Mouse (Mus musculus) right cerebral cortex, postnatal 4 days (tissue): ENCODE results near the gene Tigit.

ENCODE experiments used
- DNase-seq: peaks from one replicate; pipeline ENCODE4 v3.0.0-alpha.2; 2022

The Tigit gene

GRCm38 (mm10) chr16:43663978-43664579, at the start of gene Tigit:
Gene Tigit, minus strand, starts transcription at chr16:43664146.
- DNase-seq = no peak

- DNase-seq = no peak
These were observed 47.4 kb upstream of the Tigit start for GRCm38 (mm10) chr16:43711361-43711760.

- no peak for DNase-seq
These were observed 46.7 kb upstream of the Tigit start for GRCm38 (mm10) chr16:43710651-43711050.

GRCm38 (mm10) chr16:43710134-43710475, 46.2 kb upstream of the Tigit start:
- DNase-seq = no peak

- no peak for DNase-seq
These were observed 45.6 kb upstream of the Tigit start for GRCm38 (mm10) chr16:43709432-43710133.

- DNase-seq = no peak
These were observed 45.1 kb upstream of the Tigit start for GRCm38 (mm10) chr16:43709062-43709413.

- DNase-seq = no peak
These were observed 44.6 kb upstream of the Tigit start for GRCm38 (mm10) chr16:43708335-43709061.

- DNase-seq = no peak
These were observed 38.0 kb upstream of the Tigit start for GRCm38 (mm10) chr16:43701765-43702504.

GRCm38 (mm10) chr16:43700575-43700974, 36.6 kb upstream of the Tigit start:
- DNase-seq = no peak

GRCm38 (mm10) chr16:43698735-43699649, 35.0 kb upstream of the Tigit start:
- no peak for DNase-seq

GRCm38 (mm10) chr16:43697772-43698171, 33.8 kb upstream of the Tigit start:
- no peak for DNase-seq

GRCm38 (mm10) chr16:43695852-43696251, 31.9 kb upstream of the Tigit start:
- no peak for DNase-seq

- DNase-seq = no peak
These were observed 30.2 kb upstream of the Tigit start for GRCm38 (mm10) chr16:43694104-43694503.

GRCm38 (mm10) chr16:43692611-43693010, 28.7 kb upstream of the Tigit start:
- no peak for DNase-seq

GRCm38 (mm10) chr16:43691741-43692140, 27.8 kb upstream of the Tigit start:
- no peak for DNase-seq

- DNase-seq = no peak
These were observed 27.0 kb upstream of the Tigit start for GRCm38 (mm10) chr16:43690912-43691311.

GRCm38 (mm10) chr16:43690211-43690690, 26.3 kb upstream of the Tigit start:
- DNase-seq = no peak

- DNase-seq = no peak
These were observed 24.0 kb upstream of the Tigit start for GRCm38 (mm10) chr16:43687968-43688367.

- DNase-seq = no peak
These were observed 10.5 kb upstream of the Tigit start for GRCm38 (mm10) chr16:43674400-43674799.

- DNase-seq = no peak
These were observed 8.8 kb upstream of the Tigit start for GRCm38 (mm10) chr16:43672697-43673096.

GRCm38 (mm10) chr16:43671972-43672371, 8.0 kb upstream of the Tigit start:
- no peak for DNase-seq

GRCm38 (mm10) chr16:43668294-43668693, 4.3 kb upstream of the Tigit start:
- DNase-seq = no peak
